Mouse (Mus musculus) frontal cortex, postnatal 10 days (tissue): ENCODE measurements around the gene Rbms1.
"Not testable (repeated sequence)": the region's sequence is repeated elsewhere in the genome, so short reads cannot be mapped to it uniquely, and the experiment has no call there.

Experiments
- DNase-seq, 2 experiments: peaks; one replicate each; pipeline ENCODE4 v3.0.0; 2022; ENCODE audit warnings: low spot score in 2 of 2, mixed read lengths in 1 of 2

Rbms1 gene

GRCm38 (mm10) chr2:60847984-60848383 lies 115.0 kb downstream of the Rbms1 start:
- DNase-seq, result no peak

DNA sequence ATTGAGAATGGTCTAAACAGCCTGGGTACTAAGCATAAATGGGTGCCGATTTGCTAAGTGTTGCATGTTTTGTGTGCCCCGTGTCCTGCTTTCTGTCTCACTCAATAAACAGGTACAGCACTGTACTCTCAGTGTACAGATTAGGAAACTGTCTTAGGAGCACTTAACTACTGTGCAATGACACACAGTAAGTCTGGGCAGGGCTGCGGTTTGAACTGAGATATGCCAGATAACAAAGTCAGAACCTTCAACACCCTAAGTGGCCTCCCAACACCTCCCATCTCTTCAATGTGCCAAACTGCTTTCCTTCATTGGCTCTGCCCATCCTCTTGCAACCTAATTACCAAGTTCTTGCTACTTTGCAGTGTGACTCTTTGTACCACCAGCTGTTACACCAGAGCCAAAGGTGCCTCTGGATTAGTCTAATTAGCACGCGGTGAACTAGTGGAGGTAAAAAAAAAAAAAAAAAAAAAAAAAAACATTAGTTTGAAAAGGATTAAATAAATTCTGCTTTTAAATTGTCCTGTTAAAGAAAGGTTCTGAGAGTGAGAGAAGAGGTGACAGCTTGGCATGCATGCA lies 117.6 kb downstream of the Rbms1 start:
- DNase-seq, result no peak

GRCm38 (mm10) chr2:60844259-60844658 lies 118.7 kb downstream of the Rbms1 start:
- no peak for DNase-seq

GRCm38 (mm10) chr2:60843633-60844032 lies 119.4 kb downstream of the Rbms1 start:
- DNase-seq, result no peak

- DNase-seq, result no peak
Measured at GRCm38 (mm10) chr2:60842976-60843375, 120.0 kb downstream of the Rbms1 start.

DNA sequence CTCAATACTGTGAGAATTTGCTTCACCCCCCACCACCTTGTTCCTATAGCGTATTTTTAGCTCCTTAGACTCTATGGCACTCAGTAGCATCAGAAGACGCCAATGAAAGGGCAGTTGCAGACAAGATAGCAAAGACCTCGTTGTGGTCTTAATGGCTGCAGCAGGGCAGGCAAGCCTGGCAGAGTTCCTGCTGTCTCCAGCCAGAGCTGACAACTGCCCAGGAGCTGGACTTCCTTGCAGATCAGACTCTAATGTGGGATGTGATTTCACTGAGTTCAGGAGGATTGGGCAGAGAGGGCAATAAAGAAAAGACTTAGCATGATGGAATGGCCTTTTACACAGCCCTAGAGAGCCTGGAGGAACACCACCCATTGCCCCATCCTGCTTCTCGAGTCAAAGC lies 122.1 kb downstream of the Rbms1 start:
- DNase-seq, result no peak

DNA sequence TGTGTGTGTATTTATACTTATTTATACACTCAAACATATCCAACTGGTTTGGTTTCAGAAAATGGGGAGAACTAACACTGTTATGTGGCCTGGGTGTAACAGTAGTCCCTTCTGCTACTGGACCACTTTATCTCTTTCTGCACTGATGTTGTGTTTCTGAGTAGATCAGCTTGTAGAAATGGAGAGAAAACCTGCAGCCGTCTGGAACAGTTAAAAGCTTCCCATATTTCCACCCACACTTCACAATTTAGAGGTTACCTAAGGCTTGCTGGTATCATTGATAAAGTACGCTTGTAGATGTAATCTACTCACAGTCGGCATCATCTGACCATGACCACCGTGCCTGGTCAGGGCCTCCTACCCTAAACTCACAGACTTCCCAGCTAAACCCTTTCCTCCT lies 123.5 kb downstream of the Rbms1 start:
- DNase-seq, result no peak

DNA sequence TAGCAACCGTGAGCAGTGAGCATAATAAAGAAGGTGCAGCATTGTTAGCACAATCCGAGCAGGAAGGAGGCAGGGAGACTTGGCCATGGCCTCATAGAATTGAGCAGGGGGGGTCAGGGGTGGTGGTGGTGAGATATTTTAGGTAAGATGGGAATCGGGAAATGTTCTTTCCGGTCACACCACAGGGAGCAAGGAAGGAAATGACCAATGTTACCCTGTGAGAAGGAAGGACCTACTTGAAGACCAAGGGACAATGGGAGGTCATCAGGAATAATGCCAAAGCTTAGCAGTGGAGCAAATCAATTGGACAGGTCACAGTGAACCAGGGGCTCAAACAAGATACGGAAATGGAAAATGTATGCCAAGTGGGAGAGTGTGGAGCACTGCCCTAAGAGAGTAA lies 124.1 kb downstream of the Rbms1 start:
- DNase-seq, result no peak

- DNase-seq, result no peak
Measured at GRCm38 (mm10) chr2:60837616-60838015, 125.4 kb downstream of the Rbms1 start.

GRCm38 (mm10) chr2:60836237-60836636 lies 126.8 kb downstream of the Rbms1 start:
- DNase-seq, result no peak

GRCm38 (mm10) chr2:60834293-60834692 lies 128.7 kb downstream of the Rbms1 start:
- no peak for DNase-seq

DNA sequence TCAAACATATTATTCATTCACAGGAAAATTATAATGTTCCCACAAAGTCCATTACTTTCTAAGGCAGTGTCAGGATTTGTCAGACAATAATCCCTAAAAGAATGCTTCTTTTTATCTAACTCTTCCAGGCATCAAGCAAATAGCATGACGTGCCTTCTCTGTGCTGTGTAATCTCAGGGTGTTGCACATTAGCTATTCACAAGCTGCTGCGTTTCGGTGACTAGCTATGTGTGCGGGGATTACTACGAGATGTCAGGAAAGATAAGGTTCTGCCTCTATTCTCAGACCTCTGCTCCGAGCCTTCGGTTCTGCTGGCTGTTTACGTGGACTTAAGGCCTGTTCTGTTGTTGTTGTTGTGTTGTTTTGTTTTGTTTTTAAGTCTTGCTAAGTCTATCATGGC lies 130.7 kb downstream of the Rbms1 start:
- no peak for DNase-seq

DNA sequence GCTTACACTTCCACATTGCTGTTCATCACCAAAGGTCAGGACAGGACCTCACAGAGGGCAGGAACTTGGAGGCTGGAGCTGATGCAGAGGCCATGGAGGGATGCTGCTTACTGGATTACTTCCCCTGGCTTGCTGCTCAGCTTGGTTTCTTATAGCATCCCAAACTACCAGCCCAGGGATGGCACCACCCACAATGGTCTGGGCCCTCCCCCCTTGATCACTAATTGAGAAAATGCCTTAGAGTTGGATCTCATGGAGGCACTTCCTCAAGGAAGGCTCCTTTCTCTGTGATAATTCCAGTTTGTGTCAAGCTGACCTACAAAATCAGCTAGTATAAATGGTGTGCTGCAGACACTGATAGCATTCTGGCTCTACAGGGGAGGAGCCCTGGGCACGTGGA lies 132.5 kb downstream of the Rbms1 start:
- not testable (repeated sequence) for DNase-seq

DNA sequence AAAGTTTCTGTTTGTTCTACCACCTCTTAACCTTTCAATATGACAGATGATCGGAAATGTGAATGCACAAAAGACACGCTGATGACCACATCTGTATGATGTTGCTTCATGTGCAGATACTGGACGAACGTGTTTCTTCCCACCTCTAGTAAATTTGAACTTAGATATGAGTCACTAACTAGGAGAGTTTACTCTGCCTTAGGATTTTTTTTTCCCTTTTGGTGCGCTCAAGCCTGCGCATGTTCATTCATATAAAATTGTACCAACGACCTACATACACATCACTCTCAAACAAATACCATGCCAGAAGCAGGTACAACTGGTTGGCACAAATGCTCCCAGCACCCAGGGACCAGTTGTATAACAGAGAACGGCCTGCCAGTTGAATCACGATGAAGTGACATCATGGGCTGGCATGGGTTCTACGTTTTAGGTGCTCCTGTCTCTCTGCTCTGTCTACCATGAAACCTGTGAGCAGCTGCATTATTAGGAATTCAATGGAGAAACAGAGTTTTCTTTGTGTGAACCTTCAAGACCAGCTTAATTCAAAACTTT lies 134.0 kb downstream of the Rbms1 start:
- DNase-seq, result no peak

- no peak for DNase-seq
Measured at GRCm38 (mm10) chr2:60827152-60827428, 135.9 kb downstream of the Rbms1 start.

DNA sequence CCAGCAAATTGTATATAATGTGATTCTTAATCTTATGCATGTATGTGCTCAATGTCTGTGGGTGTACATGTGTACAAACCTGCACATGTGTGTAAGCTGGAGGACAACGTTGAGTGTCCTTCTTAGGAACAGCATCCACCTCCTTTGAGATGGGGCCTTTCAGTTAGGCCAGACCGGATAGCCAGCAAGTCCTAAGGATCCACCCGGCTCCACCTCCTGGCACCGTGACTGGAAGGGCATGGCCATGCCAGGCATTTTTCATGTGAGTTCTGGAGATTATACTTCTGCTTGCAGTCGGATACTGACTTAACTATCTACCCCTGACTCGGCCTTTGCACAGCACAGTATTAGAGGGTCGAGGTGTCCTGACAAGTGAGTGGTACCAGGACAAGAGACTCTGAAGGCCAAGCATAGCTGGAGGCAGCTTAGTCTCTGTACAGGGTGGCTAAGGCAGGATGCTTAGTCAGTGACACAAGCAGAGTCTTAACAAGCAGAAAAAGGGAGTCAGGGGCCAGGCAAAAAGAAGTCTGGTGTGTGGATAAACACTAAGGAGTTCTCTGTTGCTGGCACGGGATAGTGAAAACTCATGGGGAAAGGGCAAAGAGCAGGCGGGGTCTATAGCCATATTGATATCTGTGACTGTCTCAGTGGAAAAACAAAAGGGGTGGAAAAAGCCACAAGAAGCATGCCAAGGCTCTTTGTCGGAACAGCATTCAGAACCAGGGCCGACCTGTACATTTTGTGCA lies 136.4 kb downstream of the Rbms1 start:
- no peak for DNase-seq

- no peak for DNase-seq
Measured at GRCm38 (mm10) chr2:60825690-60826089, 137.3 kb downstream of the Rbms1 start.

- no peak for DNase-seq
Measured at GRCm38 (mm10) chr2:60821635-60822034, 141.4 kb downstream of the Rbms1 start.

DNA sequence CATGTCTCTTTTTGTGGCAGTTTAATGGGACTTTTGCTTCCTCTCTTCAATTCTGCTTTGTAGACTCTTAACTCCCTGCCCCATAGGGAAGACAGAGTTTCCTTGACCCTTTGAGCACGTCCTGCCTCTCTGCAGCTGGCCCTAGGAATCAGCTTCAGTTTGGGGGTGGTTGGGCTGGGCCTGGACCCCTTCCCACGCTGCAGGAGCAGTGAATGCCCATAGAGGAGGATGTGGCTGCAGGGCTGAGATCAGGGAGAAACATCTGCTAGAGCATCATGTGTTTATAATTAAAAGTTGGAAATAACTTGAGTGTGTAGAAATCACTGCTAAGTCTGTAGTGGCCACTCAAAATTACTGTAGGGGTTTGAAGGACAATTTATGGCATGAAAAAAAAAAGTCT lies 144.4 kb downstream of the Rbms1 start:
- no peak for DNase-seq

GRCm38 (mm10) chr2:60816307-60816706 lies 146.7 kb downstream of the Rbms1 start:
- DNase-seq, result no peak

- no peak for DNase-seq
Measured at GRCm38 (mm10) chr2:60814788-60815187, 148.2 kb downstream of the Rbms1 start.

GRCm38 (mm10) chr2:60812949-60813348 lies 150.0 kb downstream of the Rbms1 start:
- no peak for DNase-seq

DNA sequence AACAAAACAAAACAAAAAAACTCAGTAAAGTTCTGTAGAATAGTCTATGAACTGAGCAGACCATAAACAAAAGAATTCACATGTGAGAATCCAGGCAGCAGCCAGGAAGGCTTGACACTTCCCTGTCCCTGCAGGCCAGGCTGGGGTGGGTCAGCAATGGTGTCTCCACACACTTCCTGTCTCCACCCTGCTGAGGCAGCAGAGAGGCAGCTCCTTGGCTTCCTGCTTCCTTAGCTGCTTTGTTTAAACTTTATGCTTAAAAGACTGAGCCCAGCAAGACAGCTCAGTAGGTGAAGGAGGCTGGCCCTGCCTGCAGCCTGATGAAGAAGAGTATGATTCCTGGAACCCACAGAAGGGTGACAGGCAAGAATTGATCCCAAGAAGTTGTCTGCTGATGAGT lies 152.4 kb downstream of the Rbms1 start:
- DNase-seq, result peak in 1 of 2 experiments; percentile 32
